Mouse (Mus musculus) left cerebral cortex, postnatal 14 days (tissue): Measurements from ENCODE around the gene Ubap1l. TPM values are rescaled to one million over a fixed set of nuclear protein-coding genes. Genes with fewer than 3 reads are reported as not detected.
"Not testable (repeated sequence)": the region's sequence is repeated elsewhere in the genome, so short reads cannot be mapped to it uniquely, and the experiment has no call there.

ENCODE experiments used
- DNase-seq, 2 experiments: peaks; one replicate each; pipeline ENCODE4 v3.0.0; 2021 to 2022; ENCODE audit warnings: low spot score in 2 of 2, mixed read lengths in 1 of 2
- intact Hi-C: fragments of 180-260 bp; cut with DNase I; formaldehyde crosslinking; loops from one replicate; pipeline ENCODE4 v1.15.1; 2025
- long read RNA-seq, 2 experiments: library from polyadenylated mRNA; stranded (forward); transcript quantifications; one replicate each; pipeline ENCODE4 v2.0.0; 2021
- total RNA-seq, 2 experiments: library from RNA; stranded (reverse); gene quantifications; 2 replicates each; pipeline ENCODE4 v1.2.3; 2021

Gene Ubap1l
- total RNA-seq, result 1 to 10 TPM; 3.3 to 3.7 TPM
- long read RNA-seq, experiment 1, partial matches to known transcripts, result 1 of 1 reads
- long read RNA-seq, experiment 1, other reads (novel, unspliced or antisense), result 0 of 1 reads
- long read RNA-seq, experiment 2, result 0 reads

- intact Hi-C loops, result no loop called here
- DNase-seq, result peak in 1 of 2 experiments; percentile 12
Observed at GRCm38 (mm10) chr9:65360641-65361448, at the start of gene Ubap1l. Ubap1l (plus strand) TSS chr9:65361041.

- no peak for DNase-seq
- intact Hi-C loops, result loop anchor here (10.0 kb wide), 2 partner anchors 122 to 238 kb away; partner anchors contain the start of gene Mtfmt
Observed at GRCm38 (mm10) chr9:65312669-65313357, 48.0 kb upstream of the Ubap1l start.

- intact Hi-C loops, result loop anchor here (10.0 kb wide), 2 partner anchors 121 to 239 kb away; partner anchors contain the start of gene Mtfmt
- DNase-seq, result no peak
Observed at GRCm38 (mm10) chr9:65313846-65314245, 47.0 kb upstream of the Ubap1l start.

- DNase-seq, result no peak
- intact Hi-C loops, result no loop called here
Observed at GRCm38 (mm10) chr9:65322255-65322900, 38.5 kb upstream of the Ubap1l start.

GRCm38 (mm10) chr9:65325971-65326370, 34.9 kb upstream of the Ubap1l start:
- intact Hi-C loops, result no loop called here
- DNase-seq, result no peak

GRCm38 (mm10) chr9:65327371-65327770, 33.5 kb upstream of the Ubap1l start:
- intact Hi-C loops, result no loop called here
- DNase-seq, result no peak

- no peak for DNase-seq
- intact Hi-C loops, result no loop called here
Observed at GRCm38 (mm10) chr9:65333958-65334357, 26.9 kb upstream of the Ubap1l start.

GRCm38 (mm10) chr9:65339146-65339545, 21.7 kb upstream of the Ubap1l start:
- intact Hi-C loops, result no loop called here
- no peak for DNase-seq

GRCm38 (mm10) chr9:65340414-65340813, 20.4 kb upstream of the Ubap1l start:
- DNase-seq, result no peak
- intact Hi-C loops, result no loop called here

GRCm38 (mm10) chr9:65345439-65345838, 15.4 kb upstream of the Ubap1l start:
- intact Hi-C loops, result not testable (repeated sequence)
- peak; percentile 27 to 31 for DNase-seq

- peak; percentile 97 to 98 for DNase-seq
- intact Hi-C loops, result no loop called here
Observed at GRCm38 (mm10) chr9:65345854-65346475, 14.9 kb upstream of the Ubap1l start, which contains the start of gene Pdcd7. Pdcd7 (plus strand) TSS chr9:65346104.

GRCm38 (mm10) chr9:65346476-65347111, 14.2 kb upstream of the Ubap1l start:
- peak; percentile 28 to 41 for DNase-seq
- intact Hi-C loops, result no loop called here

GRCm38 (mm10) chr9:65347112-65347850, 13.6 kb upstream of the Ubap1l start:
- no peak for DNase-seq
- intact Hi-C loops, result no loop called here

- intact Hi-C loops, result no loop called here
- DNase-seq, result no peak
Observed at GRCm38 (mm10) chr9:65353251-65353650, 7.6 kb upstream of the Ubap1l start.

- intact Hi-C loops, result no loop called here
- DNase-seq, result no peak
Observed at GRCm38 (mm10) chr9:65356561-65356960, 4.3 kb upstream of the Ubap1l start.

- intact Hi-C loops, result no loop called here
- DNase-seq, result no peak
Observed at GRCm38 (mm10) chr9:65356971-65357370, 3.9 kb upstream of the Ubap1l start.

- intact Hi-C loops, result no loop called here
- no peak for DNase-seq
Observed at GRCm38 (mm10) chr9:65358956-65359480, 1.8 kb upstream of the Ubap1l start.

- no peak for DNase-seq
- intact Hi-C loops, result no loop called here
Observed at GRCm38 (mm10) chr9:65363684-65364083, 2.8 kb downstream of the Ubap1l start.
